Mouse (Mus musculus) right cerebral cortex, postnatal 14 days (tissue): ENCODE results near the gene Gm5737.

Source experiments
- DNase-seq: peaks from one replicate; pipeline ENCODE4 v3.0.0; 2022

Gm5737 gene

DNA sequence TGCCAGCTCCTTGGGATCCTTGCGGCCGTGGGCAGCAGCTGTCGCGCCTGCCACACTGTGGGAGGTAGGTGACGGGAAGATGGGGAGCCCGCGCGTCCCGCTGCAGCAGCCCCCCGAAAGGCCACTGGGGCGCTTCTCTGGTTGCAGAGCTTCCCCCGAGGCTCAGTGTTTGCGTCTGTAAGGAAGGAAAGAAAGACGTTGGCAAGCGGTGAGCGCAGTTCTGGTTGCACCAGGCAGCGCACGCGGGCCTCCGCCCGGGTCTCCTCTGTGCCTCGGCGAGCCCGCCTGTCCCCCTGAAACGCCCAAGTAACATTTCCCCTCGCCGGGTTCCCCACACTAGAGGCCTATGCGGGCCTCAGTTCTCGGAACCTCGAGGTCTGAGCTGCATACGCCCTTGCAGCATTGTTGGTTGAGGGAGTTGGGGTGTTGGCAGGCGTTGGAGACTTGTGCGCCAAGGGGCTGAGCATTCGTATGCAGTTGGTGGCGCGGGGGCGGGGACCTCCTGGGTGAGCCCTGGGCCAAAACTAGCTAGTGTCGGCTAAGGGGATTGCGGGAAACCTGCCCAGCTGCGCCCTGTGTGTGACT is 31.0 kb downstream of the Gm5737 start:
- DNase-seq = peak; percentile 89

DNA sequence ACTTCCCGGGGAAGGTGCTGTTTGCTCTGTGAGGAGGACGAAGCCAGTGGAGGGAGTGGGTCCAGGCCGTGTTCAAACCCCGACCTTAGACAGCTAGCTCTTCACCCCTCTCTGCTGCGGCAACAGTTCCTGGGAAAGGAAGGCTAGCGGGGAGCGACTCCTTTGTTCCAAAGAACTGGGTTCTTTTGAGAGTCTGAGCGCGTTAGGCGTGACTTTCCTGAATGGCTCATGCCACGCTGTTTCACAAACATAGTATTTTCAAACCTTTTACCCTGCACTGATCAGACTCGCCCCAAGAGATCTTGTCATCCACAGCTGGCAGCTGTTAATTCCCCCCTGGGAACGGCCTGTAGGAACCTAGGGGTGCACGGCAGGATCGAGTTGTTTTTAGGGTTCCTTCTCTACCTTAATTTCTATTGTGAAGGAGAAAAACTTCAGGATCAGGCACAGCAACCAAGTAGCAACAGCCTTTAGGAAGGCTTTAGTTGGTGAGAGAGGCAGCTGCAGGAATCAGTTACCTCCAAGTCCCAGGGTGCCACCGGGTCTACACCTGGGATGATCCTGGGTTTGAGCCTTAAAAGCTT is 31.8 kb downstream of the Gm5737 start:
- DNase-seq = no peak

DNA sequence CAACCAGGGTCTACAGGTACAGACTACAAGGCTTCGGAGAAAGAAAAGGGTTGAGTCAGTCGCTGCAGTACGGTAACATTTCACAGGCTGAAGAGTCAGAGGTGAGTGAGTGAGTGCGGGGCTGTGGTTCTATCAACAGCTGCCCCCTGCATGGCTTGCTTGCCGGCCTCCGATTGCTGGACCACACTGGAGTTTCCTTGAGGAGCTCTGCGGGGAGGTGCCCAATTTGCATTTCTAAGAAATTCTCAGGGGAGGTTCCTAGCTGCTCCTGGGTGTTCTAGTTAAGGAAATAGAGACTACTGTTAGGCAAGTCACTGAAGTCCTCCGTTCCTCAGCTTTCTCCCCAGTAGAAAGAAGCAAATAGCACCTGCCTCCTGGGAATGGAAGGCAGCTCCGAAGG is 32.5 kb downstream of the Gm5737 start:
- no peak for DNase-seq

DNA sequence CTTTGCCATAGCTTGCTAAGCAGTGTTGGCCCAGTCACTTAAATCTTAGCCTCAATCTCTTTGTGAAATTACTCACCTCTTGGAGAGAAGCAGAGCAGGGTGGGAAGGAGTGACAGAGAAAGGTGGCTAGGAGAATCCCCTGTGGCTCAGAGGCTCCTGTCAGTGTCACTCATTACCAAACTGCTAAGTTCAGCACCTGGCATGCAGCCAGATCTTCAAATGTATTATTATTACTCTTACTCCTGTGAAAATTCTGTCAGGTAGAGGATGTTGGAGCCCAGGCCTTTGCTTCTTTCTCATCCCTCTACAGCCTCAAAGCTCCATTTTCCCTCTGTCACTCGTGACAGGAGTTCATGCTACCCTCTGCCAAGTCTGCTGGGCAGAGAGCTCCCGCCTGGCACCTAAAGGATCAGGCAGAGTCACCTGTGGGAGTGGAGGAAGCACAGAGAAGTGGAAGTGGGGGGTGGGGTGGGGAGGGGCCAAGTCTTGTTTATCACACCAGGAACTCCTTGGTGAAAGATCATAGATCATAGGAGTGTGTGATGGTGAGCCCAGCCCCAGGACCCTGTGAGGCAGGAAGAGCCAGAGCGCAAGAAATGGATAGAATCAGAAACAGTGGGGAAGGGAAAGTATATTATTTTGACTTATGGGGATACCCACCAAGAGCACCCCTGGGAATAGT is 36.8 kb downstream of the Gm5737 start:
- DNase-seq = no peak

DNA sequence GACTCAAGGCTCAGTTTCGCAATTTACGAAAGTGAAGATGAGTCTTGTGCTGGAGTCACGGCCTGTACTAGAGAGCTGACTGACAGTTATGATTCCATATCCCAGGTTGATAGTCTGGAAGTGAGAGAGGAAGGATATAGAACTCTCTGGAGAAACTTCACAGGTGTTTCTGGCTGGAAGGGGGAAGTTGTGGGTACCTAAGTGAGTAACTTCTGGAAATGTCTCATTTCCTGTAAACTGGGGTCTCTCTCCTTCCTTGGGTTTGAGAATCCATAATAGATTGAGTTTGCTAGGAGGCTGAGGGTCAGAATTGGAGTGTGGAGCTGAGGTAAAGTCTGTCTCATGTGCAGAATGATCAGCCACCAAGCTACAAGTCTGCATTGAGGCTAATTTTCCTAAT is 38.0 kb downstream of the Gm5737 start:
- no peak for DNase-seq

DNA sequence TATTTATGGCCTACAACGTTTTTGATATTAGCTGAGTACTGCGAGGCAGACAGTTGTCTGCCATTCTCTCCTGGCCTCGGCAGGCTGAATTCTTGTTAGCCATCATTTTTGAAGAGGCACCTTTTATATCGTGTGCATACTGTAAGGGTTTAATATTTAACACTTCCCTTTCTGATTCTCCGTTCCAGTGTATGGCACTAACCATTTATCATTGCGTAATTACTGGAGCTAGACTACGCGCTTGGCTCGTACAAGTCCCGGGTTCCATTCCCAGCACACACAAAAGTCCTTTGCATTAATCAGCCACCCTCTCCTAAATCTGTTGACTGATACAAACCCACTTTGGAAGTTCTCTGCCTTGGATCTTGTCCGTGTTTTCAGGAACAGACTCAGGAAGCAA is 47.7 kb downstream of the Gm5737 start:
- DNase-seq = no peak

DNA sequence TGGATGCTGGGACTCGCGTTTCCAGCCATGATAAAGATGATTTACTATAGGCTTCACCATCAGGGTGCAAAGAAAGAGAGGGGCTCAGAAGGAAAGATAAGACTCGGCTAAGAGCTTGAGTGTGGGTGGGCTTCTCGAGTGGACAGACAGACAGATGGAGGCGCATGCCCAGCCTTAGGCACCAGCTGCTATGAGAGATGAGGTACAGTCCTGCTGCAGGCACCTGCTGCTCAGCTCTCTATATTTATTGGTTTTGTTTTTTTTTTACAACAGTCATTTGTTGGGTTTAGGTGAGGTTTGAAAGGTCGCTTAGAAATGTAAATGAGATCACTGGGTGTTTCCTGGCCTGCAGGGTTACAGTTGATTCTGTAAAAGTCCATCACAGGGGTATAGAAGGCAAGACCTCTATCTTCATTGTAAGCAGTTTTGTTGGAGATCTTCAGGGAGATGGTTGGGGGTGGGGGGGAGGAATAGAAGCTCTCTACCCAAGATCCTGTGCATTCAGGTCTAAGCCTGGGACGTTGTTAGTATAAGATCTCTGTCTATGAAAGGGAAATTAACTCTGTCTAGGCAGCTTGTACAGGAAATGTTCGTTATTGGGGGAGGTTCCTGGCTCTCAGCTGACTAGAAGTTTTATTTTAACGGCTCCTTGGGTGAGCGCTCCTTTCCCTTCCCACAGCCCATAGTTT is 48.8 kb downstream of the Gm5737 start:
- DNase-seq = no peak

DNA sequence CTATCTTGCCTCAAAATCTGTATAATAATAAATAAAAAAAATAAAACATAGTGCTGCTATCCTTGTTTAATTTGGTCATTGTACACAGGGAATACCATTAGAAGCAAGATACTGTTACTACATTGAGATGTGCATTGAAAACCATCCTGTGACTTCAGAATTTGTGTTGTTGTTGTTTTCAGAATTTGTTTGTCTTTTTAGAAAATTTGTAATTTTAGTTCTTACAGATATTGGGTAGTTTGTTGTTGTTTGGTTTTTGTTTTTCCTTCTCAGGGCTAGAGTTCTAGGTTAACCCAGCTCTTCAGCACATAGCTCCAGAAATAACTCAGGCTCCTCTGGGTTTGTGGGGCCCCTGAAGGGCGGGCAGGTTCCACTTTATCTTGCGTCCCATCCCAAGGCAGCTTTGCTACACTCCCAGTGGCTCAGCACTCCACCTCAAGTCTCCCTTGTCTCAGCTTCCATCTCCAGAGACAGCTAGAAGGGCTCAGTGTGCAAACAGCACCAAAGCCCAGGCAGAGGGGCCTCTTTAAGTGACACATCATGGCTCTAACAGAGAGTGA is 49.4 kb downstream of the Gm5737 start:
- DNase-seq = no peak

DNA sequence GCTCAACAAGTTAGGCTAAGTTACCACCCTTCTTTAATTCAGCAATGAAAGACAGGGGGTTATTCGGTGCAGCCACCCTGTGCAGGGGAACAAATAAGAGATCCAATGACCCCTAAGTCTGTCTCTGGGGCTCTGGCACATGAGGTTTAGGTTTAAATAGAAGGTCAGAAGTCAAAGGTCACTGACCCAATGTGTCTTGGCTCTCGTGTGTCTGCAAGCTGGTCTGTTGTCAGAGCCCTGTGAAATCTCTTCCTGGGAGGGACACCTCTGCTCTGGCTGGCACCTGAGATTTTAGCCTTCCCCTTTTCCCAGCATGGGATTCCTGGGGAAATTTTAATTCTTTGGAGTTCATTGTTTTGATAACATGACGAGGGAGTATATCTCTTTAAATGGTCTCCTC is 50.0 kb downstream of the Gm5737 start:
- no peak for DNase-seq

DNA sequence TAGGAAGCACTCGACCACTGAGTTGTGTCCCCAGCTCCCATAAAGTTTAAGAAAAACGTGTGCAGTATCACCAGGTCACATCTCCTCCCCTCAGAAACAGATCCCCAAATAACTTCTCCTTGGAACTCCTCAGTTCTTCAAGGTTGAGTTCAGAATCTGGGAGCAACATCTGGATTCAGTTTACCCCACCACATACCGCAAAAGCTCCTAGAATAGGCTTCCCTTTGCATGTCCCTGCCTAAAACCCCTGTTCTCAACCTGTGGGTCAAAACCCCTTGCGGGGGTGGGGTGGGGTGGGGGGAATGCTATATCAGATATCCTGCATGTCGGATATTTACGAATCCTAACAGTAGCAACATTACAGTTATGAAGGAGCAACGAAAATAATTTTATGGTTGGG is 50.5 kb downstream of the Gm5737 start:
- DNase-seq = no peak

DNA sequence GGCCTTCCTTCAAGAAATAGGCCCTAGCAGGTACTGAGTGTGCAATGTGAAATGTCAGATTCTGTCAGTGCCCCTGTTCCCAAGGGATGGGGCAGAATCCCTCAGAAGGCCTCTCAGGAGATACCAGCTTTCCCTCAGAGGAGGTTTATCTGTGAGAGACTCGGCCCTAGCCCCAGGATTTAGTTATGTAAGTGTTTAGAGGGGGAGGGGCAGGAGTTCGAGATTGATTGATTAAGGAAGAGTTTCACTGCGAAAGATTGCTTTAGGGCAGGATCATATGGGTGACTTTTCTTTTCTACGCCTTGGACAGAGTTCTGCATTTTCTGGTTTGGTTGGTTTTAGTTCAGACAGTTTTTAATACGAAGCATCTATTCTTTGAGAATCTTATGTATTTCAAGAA is 51.3 kb downstream of the Gm5737 start:
- DNase-seq = no peak

DNA sequence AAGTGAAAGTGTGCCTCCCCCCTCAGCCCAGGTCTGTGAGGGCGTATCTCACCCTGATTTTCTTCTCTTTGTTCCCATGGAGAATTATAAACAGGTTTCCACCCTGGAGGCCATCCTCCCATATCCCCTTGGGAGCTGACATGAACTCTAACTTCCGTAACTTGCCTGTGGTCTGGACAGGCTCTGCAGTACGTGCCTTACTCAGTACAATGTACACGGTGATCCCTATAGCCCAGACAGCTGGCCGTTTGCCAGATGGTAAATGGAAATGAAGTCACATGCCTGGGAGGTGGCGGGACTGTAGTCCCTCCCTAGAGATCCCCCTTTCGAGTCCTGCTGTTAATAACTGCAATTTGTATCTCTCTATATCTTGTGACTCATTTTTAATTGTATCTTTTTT is 52.9 kb downstream of the Gm5737 start:
- DNase-seq = peak; percentile 23

DNA sequence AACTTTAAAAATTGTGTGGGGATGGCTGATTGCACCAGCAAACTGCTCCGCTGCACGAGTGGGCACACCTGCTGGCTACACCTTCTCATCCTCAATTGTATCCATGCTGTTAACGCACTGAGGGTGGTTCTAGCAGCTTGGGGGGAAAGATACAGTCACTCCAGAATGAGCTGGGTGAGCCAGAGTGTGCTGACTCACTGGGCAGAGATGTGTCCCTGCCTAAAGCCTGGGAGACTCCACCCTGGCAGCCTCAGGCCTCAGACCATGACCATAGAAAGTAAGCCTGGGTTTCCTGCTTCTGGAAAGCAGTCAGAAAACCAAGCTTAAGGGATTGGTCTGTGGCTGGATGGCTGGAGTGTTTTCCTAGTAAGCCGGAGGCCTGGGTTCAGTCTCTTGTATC is 53.7 kb downstream of the Gm5737 start:
- no peak for DNase-seq

DNA sequence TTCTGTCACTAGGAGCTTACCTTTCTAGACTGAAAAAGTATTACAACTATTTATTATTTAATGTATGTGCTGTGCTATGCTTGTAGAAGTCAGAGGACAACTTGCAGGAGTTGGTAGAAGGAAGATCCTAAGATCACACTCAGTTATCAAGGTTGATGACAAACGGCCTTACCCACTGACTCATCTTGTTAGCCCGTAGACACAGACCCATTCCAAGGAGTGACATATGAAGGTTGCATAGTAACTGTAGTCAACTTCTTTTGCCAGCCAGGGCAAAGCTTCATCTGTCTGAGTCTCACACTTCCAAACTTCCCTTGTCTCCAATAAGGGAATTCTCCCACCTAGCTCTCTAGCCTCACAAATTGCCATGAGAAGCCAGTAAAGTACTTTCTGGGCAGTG is 54.5 kb downstream of the Gm5737 start:
- no peak for DNase-seq

DNA sequence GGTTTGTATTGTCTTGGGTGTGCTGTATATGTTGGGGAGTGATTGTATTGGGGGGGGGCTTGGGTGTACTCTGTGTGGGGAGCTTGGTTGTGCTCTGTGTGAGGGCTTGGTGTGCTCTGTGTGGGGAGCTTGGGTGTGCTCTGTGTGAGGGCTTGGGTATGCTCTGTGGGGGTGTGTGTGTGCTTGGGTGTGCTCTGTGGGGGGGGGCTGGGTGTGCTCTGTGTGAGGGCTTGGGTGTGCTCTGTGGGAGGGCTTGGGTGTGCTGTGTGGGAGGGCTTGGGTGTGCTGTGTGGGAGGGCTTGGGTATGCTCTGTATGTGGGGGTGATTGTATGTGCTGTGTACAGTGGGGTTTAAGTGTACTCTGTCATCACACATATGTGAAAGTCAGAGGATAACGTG is 55.6 kb downstream of the Gm5737 start:
- no peak for DNase-seq

DNA sequence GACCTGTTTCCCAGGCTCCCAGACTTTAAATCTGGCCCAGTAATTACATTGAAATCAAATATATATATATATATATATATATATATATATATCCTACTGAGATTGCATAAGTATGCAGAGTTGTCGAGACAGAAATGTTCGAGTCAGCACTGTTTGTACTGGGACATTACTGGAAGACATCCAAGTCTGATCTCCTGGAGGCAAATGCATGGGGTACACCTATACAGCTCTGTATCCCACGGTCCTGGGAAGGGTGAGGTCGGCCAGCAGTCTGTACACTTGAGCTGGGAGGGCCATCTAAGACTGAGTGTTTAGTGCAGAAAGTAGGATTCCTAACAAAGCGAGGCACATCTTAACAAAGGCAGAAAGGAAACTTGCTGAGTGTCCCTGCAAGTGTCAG is 57.7 kb downstream of the Gm5737 start:
- DNase-seq = no peak

DNA sequence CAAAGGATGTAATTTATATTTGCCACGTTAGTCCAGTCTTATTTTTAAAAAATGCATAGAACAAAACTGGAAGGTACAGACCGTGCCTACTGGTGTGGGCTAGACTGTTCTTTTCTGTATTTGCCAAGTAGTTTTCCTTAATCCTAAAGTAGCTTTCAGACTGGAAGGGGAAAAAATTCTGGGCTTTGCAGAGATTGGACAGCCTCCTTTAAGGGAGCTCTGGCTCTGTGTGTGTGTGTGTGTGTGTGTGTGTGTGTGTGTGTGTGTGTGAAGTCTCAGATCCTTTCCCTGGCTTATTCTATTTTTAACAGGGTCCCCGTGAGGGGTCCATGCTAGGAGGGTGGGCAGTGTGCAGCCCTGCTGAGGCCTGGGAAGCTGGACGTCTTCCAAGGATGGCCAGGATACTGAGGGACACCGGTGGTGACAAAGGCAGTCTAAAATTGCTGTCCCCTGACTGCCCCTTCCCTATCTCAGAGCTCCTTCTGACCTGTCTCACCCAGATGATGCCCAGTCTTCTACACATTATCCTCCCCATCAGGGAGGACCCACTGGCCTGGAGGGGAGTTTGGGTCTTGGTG is 58.4 kb downstream of the Gm5737 start:
- DNase-seq = peak; percentile 14

DNA sequence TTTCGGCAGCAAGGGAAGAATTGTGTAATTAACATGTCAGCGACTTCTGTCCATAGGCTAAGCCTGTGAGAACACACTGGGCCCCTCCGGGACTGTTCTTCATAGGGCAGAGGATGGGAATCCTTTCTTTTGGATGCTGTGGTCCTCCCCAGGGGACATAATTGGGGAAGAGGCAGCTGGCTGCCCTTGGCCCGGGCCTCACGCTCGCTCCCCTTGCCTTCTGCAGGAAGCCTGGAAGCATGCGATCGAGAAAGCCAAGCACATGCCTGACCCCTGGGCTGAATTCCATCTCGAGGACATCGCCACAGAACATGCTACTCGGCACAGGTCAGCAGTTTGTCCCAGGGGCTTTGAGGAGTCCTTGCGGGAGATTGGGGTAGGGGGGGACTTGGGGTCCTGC is 60.9 kb downstream of the Gm5737 start:
- DNase-seq = no peak

DNA sequence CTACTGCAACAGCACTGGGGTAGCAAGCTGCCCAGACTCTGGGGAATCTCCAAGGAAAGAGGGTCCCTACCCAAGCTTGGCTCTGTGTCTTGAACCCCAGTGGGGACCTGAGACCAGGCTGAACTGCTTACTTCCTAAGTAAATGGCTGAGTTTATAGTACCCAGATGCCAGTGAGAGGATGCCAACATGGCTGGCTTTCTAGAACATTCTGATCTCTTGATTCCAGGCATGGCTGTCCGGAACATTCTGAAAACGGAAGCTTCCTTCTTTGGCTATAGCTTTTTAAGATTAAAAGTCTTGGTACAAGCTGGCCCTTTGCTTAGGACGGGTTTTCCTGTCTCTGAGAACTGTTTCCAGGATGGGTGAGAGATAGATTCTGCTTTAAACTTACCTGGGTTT is 61.9 kb downstream of the Gm5737 start:
- no peak for DNase-seq

DNA sequence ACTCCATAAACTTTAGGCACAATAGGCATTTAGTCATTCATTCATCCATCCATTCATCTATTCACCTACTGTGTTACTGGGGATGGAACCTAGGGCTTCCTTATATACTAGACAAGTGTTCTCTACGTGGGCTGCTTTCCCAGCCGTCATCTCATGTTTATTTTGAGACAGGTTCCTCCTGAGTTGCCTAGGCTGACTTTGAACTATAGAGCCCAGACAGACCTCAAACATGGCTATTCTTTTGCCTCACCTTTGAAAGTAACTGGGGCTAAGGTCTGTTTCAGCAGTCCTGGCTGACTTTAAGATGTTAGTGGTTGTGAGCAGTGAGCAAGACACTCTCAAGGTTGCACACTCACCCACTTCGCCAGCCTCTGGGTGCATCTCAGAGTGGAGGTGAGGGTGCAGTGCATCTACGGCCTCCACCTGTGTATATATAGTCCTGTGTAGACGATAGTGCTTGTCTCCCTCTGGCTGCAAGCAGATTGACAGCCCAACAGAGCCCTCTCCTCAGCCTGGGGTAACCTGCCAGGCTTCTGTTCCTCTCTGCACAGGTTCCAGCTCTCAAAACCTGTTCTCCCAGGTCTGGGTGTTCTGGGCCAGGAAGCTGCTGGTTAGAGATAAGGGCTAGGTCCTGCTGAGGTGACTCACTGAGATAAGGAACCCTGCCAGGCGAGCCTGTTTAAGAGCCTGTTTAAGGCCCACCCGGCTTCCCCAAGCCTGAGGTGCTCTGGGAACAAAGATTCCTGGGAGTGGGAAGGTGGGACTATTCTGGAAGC is 62.8 kb downstream of the Gm5737 start:
- DNase-seq = no peak

DNA sequence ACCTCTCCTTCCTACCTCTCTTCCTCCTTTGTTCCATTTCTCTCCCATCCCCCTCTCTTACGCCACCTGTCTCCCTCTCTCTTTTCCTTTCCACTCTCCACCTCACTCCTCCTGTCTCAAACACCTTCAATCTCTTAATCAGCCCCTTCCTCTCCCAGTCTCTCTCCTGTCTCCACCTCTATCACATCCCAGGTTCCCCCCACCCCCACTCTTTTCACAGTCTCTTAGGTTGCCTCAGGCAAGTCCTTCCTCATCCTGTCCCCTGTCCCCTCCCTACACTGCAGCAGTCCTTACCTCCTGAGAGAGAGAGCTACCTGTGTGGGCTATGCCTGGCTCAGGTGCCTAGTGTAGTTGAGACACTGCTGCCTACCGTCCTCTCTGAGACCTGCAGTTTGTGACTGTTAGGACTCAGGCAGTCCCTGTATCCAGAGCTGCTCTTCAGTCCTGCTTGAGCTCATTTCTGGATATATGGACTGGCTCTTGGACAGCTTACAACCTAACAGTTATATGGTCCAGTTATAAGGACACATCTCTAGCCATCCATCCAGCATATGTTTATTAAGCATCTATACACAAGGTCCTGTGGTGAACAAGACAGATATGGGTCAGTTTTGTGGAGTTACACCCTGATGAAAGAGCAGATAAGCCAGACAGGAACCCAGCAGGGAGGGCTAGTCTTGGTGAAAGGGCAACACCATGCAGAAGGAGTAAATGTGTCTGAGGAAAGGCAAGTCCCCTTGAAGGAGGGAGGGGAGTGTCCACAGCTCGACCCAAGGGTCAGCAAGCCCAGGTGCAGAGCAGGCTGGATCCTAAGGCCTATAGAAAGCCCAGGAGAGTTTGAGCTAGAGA is 63.6 kb downstream of the Gm5737 start:
- DNase-seq = no peak

DNA sequence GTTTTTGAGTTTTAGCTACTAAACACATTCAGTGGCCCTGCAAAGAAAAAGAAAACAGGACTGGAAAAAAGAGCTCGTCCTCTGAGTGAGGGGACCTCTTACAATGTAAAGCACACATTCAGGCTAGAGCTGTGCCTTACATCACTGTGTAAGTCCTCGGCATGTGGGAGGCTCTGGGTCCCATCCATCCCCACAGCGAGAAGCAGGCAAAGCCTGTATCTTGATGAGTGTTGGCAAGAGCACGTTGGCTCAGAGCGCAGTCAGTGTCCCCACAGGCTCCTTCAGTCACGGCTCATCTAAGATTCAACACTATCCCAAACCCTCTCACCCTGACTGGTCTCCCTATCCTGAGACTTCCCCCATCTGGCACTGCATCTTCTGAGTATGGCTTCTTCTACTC is 66.1 kb downstream of the Gm5737 start:
- DNase-seq = no peak
